Mouse (Mus musculus) cerebellum, adult 18-20 months (tissue): ENCODE measurements around the gene Gbp10.
"Not testable (repeated sequence)": the region's sequence is repeated elsewhere in the genome, so short reads cannot be mapped to it uniquely, and the experiment has no call there.

Source experiments
- DNase-seq, 2 experiments: peaks; one replicate each; pipeline ENCODE4 v3.0.0; 2021

The Gbp10 gene

DNA sequence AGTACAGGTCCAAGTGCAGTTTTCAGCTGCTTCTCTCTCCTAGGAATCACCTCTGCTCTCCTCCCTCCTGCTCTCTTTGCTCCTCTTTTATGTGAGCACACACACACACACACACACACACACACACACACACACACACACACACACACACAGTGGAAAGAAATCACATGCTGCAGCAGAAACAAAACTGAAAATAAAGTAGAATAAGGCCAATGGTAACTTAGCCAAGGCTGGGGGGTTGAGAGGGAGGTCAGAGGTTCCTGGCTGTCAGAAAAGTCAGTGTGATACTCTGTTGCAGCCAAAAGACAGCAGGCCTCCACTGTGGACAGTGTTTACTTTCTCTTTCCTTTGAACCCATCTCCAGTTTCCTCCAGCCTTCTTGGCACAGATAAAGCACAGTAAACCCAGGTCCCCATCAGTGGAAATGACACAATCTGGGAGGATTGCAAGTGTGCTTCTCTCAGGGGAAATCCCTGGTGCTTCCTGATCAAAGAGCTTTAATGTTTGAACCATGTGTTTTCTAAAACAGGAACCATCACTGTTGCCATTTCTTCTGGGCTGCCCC is at the start of gene Gbp10:
Gene Gbp10, minus strand, starts transcription at position 51 of the 565 bp plus-strand sequence.
- not testable (repeated sequence) for DNase-seq

DNA sequence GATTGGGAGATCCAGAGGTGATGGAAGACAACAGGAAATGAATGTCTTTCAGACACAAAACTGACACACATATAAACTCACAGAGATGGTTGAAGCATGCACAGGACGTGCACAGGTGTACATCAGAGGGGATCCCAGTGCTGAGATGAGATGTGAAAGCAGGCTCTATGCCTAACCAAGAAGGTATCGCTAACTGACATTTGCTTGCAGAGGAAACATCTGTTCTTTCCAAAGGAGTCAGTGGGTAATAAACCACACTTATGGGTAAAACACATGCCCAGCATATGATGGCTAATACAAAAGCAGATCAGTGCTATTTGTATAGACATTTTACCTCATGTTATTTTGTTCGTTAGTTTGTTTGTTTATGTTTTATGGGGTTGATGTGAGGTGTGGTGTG is 21.3 kb upstream of the Gbp10 start:
- not testable (repeated sequence) for DNase-seq

DNA sequence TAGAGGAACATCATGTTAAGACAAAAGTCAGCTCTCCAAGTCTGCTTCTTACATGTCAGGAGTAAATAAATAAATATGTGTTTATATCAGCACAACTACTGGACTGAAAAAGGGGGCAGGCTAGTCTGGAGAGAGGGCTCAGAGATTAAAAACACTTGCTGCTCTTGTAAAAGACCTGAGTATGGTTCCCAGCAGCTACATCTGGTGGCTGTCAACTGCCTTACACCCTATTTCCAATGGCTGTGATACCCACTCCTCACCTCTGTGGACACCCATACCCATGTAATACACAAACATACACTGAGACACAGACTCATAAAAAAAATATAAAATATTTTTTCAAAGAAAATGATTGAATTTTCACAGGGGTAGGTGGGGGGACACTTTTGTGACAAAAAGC is 13.2 kb upstream of the Gbp10 start:
- DNase-seq: no peak

DNA sequence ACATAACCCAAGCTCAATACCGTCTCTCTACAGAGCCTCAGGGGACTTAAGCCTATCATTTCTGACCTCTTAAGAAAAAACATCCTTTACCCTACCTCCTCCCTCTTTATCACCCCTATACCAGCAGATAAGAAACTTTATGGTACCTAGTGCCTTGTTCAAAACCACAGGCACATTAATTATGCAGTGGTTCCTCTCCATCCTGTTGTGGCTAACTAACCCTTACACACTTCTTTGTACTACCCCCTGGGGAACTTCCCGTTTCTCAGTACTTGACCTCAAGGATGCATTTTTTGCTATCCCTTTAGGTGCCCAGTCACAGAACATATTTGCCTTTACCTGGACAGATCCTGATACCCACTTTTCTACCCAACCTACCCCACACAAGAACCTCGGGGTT is 5.4 kb upstream of the Gbp10 start:
- not testable (repeated sequence) for DNase-seq

DNA sequence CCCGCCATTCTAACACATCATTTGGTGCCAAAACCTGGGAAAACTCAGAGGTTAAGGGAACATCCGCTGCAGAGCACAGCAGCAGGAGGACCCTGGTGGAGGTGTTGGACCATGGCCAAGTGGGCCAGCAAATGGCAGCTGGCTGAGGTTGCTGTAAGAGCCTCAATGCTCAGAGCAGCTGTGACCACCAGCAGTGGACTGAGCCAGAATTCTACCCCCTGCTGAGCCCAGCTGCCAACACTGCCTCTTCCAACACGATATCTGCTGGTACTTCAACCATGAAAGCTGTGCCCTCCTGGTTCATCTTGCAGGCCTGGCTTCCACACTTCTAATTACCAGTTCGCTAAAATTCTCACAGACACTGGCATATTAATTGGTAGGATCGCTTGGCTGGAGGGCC is 1.6 kb upstream of the Gbp10 start:
- not testable (repeated sequence) for DNase-seq

DNA sequence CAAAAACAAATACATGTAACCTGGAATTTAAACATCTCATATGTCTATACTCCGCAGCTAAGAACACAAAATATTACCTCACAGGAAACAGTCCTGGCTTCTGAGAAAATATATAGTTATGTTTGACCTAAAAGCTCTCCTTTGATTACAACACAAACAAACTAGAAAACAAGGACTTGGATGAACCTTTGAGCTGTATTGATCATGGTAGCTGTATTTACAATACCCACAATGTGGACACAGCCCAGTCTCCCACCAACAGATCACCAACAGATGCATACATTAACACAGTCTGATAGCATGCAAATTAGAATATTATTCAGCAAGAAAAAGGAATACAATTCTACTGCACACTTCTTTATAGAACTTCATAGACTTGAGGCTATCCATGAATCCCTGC is 931 bp downstream of the Gbp10 start:
- not testable (repeated sequence) for DNase-seq

DNA sequence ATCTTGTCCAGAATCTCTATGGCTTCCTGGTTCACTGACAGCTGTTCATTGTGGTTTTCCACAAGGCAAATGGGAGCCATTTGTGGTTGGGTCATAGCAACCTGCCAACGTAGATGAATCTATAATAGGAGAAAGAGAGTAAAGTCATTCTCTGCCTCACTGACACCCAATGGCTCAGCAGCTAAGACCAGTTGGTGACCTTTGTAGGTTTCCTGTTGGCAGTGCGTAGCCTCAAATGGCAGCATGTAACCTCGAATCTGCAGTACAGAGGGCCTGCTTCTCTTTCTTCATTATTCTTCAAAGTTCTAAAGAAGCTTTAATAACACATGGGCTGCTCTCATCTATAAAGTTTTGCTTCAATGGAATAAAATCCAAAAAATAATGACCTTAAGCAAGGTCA is 3.3 kb downstream of the Gbp10 start:
- DNase-seq: not testable (repeated sequence)

DNA sequence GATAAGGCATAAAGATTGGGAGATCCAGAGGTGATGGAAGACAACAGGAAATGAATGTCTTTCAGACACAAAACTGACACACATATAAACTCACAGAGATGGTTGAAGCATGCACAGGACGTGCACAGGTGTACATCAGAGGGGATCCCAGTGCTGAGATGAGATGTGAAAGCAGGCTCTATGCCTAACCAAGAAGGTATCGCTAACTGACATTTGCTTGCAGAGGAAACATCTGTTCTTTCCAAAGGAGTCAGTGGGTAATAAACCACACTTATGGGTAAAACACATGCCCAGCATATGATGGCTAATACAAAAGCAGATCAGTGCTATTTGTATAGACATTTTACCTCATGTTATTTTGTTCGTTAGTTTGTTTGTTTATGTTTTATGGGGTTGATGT is 30.4 kb downstream of the Gbp10 start:
- not testable (repeated sequence) for DNase-seq

DNA sequence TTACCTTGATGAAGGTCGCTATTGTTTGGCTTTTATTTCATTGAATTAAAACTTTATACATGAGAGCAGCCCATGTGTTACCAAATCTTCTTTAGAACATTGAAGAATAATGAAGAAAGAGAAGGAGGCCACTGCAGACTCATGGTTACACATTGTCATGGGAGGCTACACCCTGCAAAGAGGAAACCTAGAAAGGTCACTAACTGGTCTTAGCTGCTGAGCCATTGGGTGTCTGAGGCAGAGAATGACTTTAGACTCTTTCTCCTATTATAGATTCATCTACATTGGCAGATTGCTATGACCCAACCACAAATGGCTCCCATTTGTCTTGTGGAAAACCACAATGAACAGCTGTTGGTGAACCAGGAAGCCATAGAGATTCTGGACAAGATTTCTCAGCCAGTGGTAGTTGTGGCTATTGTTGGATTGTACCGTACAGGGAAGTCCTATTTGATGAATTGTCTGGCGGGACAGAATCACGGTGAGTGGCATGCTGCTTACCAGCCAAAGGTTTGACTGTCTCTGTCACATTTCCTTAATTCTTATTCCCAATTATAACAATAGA is 38.5 kb downstream of the Gbp10 start:
- not testable (repeated sequence) for DNase-seq

DNA sequence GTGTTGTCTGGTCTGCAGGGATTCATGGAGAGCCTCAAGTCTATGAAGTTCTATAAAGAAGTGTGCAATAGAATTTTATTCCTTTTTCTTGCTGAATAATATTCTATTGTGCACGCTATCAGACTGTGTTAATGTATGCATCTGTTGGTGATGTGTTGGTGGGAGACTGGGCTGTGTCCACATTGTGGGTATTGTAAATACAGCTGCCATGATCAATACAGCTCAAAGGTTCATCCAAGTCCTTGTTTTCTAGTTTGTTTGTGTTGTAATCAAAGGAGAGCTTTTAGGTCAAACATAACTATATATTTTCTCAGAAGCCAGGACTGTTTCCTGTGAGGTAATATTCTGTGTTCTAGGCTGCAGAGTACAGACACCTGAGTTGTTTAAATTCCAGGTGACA is 40.2 kb downstream of the Gbp10 start:
- DNase-seq: not testable (repeated sequence)

DNA sequence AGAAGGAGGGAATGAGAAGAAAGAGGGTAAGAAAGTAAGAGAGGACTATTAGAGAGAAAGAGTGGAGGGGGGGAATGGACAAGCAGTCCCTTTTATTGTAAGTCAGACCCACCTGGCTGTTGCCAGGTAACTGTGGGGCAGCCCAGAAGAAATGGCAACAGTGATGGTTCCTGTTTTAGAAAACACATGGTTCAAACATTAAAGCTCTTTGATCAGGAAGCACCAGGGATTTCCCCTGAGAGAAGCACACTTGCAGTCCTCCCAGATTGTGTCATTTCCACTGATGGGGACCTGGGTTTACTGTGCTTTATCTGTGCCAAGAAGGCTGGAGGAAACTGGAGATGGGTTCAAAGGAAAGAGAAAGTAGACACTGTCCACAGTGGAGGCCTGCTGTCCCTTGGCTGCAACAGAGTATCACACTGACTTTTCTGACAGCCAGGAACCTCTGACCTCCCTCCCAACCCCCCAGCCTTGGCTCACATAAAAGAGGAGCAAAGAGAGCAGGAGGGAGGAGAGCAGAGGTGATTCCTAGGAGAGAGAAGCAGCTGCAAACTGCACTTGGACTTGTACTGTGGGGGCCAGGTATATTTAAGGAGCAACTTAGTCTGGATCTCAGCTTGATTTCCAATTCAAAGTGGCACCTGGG is 41.3 kb downstream of the Gbp10 start:
- not testable (repeated sequence) for DNase-seq

DNA sequence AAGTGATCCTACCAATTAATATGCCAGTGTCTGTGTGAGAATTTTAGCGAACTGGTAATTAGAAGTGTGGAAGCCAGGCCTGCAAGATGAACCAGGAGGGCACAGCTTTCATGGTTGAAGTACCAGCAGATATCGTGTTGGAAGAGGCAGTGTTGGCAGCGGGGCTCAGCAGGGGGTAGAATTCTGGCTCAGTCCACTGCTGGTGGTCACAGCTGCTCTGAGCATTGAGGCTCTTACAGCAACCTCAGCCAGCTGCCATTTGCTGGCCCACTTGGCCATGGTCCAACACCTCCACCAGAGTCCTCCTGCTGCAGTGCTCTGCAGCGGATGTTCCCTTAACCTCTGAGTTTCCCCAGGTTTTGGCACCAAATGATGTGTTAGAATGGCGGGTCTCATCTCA is 43.0 kb downstream of the Gbp10 start:
- not testable (repeated sequence) for DNase-seq

DNA sequence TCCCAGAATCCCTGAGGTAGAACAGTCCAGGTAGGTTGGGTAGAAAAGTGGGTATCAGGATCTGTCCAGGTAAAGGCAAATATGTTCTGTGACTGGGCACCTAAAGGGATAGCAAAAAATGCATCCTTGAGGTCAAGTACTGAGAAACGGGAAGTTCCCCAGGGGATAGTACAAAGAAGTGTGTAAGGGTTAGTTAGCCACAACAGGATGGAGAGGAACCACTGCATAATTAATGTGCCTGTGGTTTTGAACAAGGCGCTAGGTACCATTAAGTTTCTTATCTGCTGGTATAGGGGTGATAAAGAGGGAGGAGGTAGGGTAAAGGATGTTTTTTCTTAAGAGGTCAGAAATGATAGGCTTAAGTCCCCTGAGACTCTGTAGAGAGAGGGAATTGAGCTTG is 46.8 kb downstream of the Gbp10 start:
- not testable (repeated sequence) for DNase-seq

DNA sequence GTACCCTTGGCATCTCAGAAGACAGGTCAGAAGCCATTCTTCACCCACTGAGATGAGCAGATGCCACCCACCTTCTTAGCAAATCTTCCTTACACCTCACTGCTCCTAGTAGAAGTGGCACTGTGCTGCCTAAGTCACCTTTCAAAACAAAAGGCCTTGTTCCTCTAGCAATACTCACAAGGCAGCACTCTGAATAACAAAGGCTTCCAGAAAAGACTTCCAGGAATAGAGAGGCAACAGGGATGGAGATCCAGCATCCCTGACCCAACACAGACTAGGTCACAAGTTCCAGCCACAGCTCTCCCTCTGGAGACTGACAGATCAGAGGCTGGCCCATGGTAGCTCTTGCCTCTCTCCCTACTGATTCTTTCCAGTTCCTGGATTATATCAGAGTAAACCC is 57.9 kb downstream of the Gbp10 start:
- no peak for DNase-seq
